Mouse (Mus musculus): ENCODE results near the gene Dnah7b. TPM values are rescaled to one million over a fixed set of nuclear protein-coding genes. Genes with fewer than 3 reads are reported as not detected.
"Not testable (repeated sequence)": the region's sequence is repeated elsewhere in the genome, so short reads cannot be mapped to it uniquely, and the experiment has no call there.

Dnah7b gene
- total and polyA plus RNA-seq, 2 experiments from 2014 or later: 2.0 to 3.9 TPM

- not testable (repeated sequence) for H3K27ac ChIP-seq; H3K4me3 ChIP-seq (ENCODE audit: low read length); DNase-seq (ENCODE audit: low spot score); H3K4me1 ChIP-seq (ENCODE audit: insufficient read depth, low read length); H3K9ac ChIP-seq (replicated peaks; ENCODE audit: low read length); H3K36me3 ChIP-seq (ENCODE audit: insufficient read depth, low read length); H3K9me3 ChIP-seq (ENCODE audit: low read length); H3K4me2 ChIP-seq (ENCODE audit: low read depth, low read length); ATAC-seq; H3K27me3 ChIP-seq (ENCODE audit: insufficient read depth, low read length)
- 70% methylated on average over 2 of the region's 2 CpGs for WGBS
Measured at GRCm38 (mm10) chr1:46268841-46269240, 202.7 kb downstream of the Dnah7b start.

- Histone ChIP-seq H3K4me3 (ENCODE audit: low read length) (no peak overlapping the region), H3K4me1 (ENCODE audit: insufficient read depth, low read length) (no peaks in the 10 kb centered on the region), H3K36me3 (ENCODE audit: insufficient read depth, low read length) (no peaks in the 10 kb centered on the region), H3K27ac (no peak overlapping the region), H3K27me3 (ENCODE audit: insufficient read depth, low read length) (no peaks in the 10 kb centered on the region), H3K9ac (replicated peaks; ENCODE audit: low read length) (no peak overlapping the region), H3K4me2 (ENCODE audit: low read depth, low read length) (no peak overlapping the region), H3K9me3 (ENCODE audit: low read length) (no peaks in the 10 kb centered on the region)
- no peak for TF ChIP-seq CTCF (IDR thresholded peaks at IDR 0.05; ENCODE audit: low read depth)
- DNase-seq (ENCODE audit: low spot score): no peak
- ATAC-seq: no peak
- WGBS: 80% methylated on average over 12 of the region's 12 CpGs
Measured at GRCm38 (mm10) chr1:46271927-46272326, 205.8 kb downstream of the Dnah7b start.

GRCm38 (mm10) chr1:46278057-46278910, 212.2 kb downstream of the Dnah7b start:
- not testable (repeated sequence) for H3K4me2 ChIP-seq (ENCODE audit: low read depth, low read length); H3K4me1 ChIP-seq (ENCODE audit: insufficient read depth, low read length); H3K9me3 ChIP-seq (ENCODE audit: low read length); H3K4me3 ChIP-seq (ENCODE audit: low read length); H3K9ac ChIP-seq (replicated peaks; ENCODE audit: low read length); H3K27ac ChIP-seq; H3K27me3 ChIP-seq (ENCODE audit: insufficient read depth, low read length); H3K36me3 ChIP-seq (ENCODE audit: insufficient read depth, low read length)
- peak; percentile 4 for DNase-seq (ENCODE audit: low spot score)
- WGBS: 68% methylated on average over 2 of the region's 2 CpGs
- peak; percentile 72 for ATAC-seq

GRCm38 (mm10) chr1:46278911-46279565, 212.9 kb downstream of the Dnah7b start:
- H3K27me3 ChIP-seq (ENCODE audit: insufficient read depth, low read length); H3K4me1 ChIP-seq (ENCODE audit: insufficient read depth, low read length); H3K4me2 ChIP-seq (ENCODE audit: low read depth, low read length); H3K27ac ChIP-seq; H3K9ac ChIP-seq (replicated peaks; ENCODE audit: low read length); H3K36me3 ChIP-seq (ENCODE audit: insufficient read depth, low read length); H3K4me3 ChIP-seq (ENCODE audit: low read length); H3K9me3 ChIP-seq (ENCODE audit: low read length); DNase-seq (ENCODE audit: low spot score): not testable (repeated sequence)
- 74% methylated on average over 1 of the region's 1 CpGs for WGBS
- peak; percentile 24; the same call in 1 of the 2 replicates for ATAC-seq

- not testable (repeated sequence) for H3K27me3 ChIP-seq (ENCODE audit: insufficient read depth, low read length); H3K9ac ChIP-seq (replicated peaks; ENCODE audit: low read length); H3K4me3 ChIP-seq (ENCODE audit: low read length); H3K4me1 ChIP-seq (ENCODE audit: insufficient read depth, low read length); H3K36me3 ChIP-seq (ENCODE audit: insufficient read depth, low read length); H3K4me2 ChIP-seq (ENCODE audit: low read depth, low read length); DNase-seq (ENCODE audit: low spot score); H3K27ac ChIP-seq; H3K9me3 ChIP-seq (ENCODE audit: low read length)
- ATAC-seq: 0 out of 2 replicates have a peak, but pooled peaks have one; percentile 24
- WGBS: 85% methylated on average over 2 of the region's 2 CpGs
Measured at GRCm38 (mm10) chr1:46294451-46294850, 228.3 kb downstream of the Dnah7b start.

- DNase-seq (ENCODE audit: low spot score); ATAC-seq; H3K4me3 ChIP-seq (ENCODE audit: low read length); H3K36me3 ChIP-seq (ENCODE audit: insufficient read depth, low read length); H3K4me2 ChIP-seq (ENCODE audit: low read depth, low read length); H3K27ac ChIP-seq; H3K4me1 ChIP-seq (ENCODE audit: insufficient read depth, low read length); H3K9me3 ChIP-seq (ENCODE audit: low read length); H3K27me3 ChIP-seq (ENCODE audit: insufficient read depth, low read length); H3K9ac ChIP-seq (replicated peaks; ENCODE audit: low read length): not testable (repeated sequence)
Measured at GRCm38 (mm10) chr1:46325942-46326341, 259.8 kb downstream of the Dnah7b start.

GRCm38 (mm10) chr1:46345301-46345700, 279.2 kb downstream of the Dnah7b start:
- H3K36me3 ChIP-seq (ENCODE audit: insufficient read depth, low read length); DNase-seq (ENCODE audit: low spot score); H3K9ac ChIP-seq (replicated peaks; ENCODE audit: low read length); H3K27me3 ChIP-seq (ENCODE audit: insufficient read depth, low read length); ATAC-seq; H3K27ac ChIP-seq; H3K4me3 ChIP-seq (ENCODE audit: low read length); H3K9me3 ChIP-seq (ENCODE audit: low read length); H3K4me1 ChIP-seq (ENCODE audit: insufficient read depth, low read length); H3K4me2 ChIP-seq (ENCODE audit: low read depth, low read length): not testable (repeated sequence)
- WGBS: 90% methylated on average over 3 of the region's 3 CpGs

- not testable (repeated sequence) for H3K4me3 ChIP-seq (ENCODE audit: low read length); H3K9me3 ChIP-seq (ENCODE audit: low read length); ATAC-seq; H3K36me3 ChIP-seq (ENCODE audit: insufficient read depth, low read length); H3K27ac ChIP-seq; H3K4me2 ChIP-seq (ENCODE audit: low read depth, low read length); H3K9ac ChIP-seq (replicated peaks; ENCODE audit: low read length); DNase-seq (ENCODE audit: low spot score); H3K27me3 ChIP-seq (ENCODE audit: insufficient read depth, low read length); H3K4me1 ChIP-seq (ENCODE audit: insufficient read depth, low read length)
- 88% methylated on average over 3 of the region's 3 CpGs for WGBS
Measured at GRCm38 (mm10) chr1:46380641-46381040, 314.5 kb downstream of the Dnah7b start.

- not testable (repeated sequence) for DNase-seq (ENCODE audit: low spot score)
Measured at GRCm38 (mm10) chr1:46394681-46395297, 328.7 kb downstream of the Dnah7b start.

More at GRCm38 (mm10) chr1:46394681-46395297, 328.7 kb downstream of the Dnah7b start:
- H3K4me1 ChIP-seq (ENCODE audit: insufficient read depth, low read length); H3K36me3 ChIP-seq (ENCODE audit: insufficient read depth, low read length); H3K27ac ChIP-seq; H3K4me3 ChIP-seq (ENCODE audit: low read length); ATAC-seq; H3K9me3 ChIP-seq (ENCODE audit: low read length); H3K9ac ChIP-seq (replicated peaks; ENCODE audit: low read length); H3K27me3 ChIP-seq (ENCODE audit: insufficient read depth, low read length); H3K4me2 ChIP-seq (ENCODE audit: low read depth, low read length): not testable (repeated sequence)
- WGBS: 39% methylated on average over 3 of the region's 4 CpGs

Data from hindbrain, postnatal 0 days (tissue).